Mouse (Mus musculus): ENCODE data around the gene Atp6v1c2.

GRCm38 (mm10) chr12:17317970-17318369, 11.2 kb downstream of the Atp6v1c2 start:
- no peak for TF ChIP-seq MAFK (IDR thresholded peaks at IDR 0.05; ENCODE audit: insufficient replicate concordance, low read length)
- TF ChIP-seq GABPA (IDR thresholded peaks at IDR 0.05; ENCODE audit: insufficient replicate concordance, low read depth, low read length), result no peak
- no peak for TF ChIP-seq CTCF (conservative IDR thresholded peaks at IDR 0.05 in 1 of 2, IDR thresholded peaks at IDR 0.05 in 1 of 2; ENCODE audit: low read depth in 2 of 2, low read length in 2 of 2)
- no peak for TF ChIP-seq RCOR1 (conservative IDR thresholded peaks at IDR 0.05; ENCODE audit: low read depth, low read length)
- TF ChIP-seq POLR2AphosphoS2 (IDR thresholded peaks at IDR 0.05; ENCODE audit: low read depth, low read length), result no peak
- no peak for TF ChIP-seq CHD2 (IDR thresholded peaks at IDR 0.05; ENCODE audit: low read length)
- no peak for TF ChIP-seq POLR2A (IDR thresholded peaks at IDR 0.05; ENCODE audit: low read depth, low read length)
- TF ChIP-seq TCF12 (IDR thresholded peaks at IDR 0.05; ENCODE audit: low read depth, low read length), result no peak

Measured in CH12.LX (cell line).